Mouse (Mus musculus) embryonic facial prominence, embryonic 10.5 days (tissue): ENCODE results near the gene Nfkbie. TPM values are rescaled to one million over a fixed set of nuclear protein-coding genes. Genes with fewer than 3 reads are reported as not detected.

Experiments used
- DNase-seq: peaks from one replicate; pipeline ENCODE4 v3.0.0-alpha.2; 2017; ENCODE audit warnings: low spot score
- H3K27ac ChIP-seq: fragments of 300-500 bp; sonication (generic); replicated peaks from 2 replicates; pipeline ENCODE4 v1.5.1; 2016; ENCODE audit warnings: mild to moderate bottlenecking
- H3K27me3 ChIP-seq: fragments of 300-500 bp; sonication (generic); replicated peaks from 2 replicates; pipeline ENCODE4 v1.6.1; 2016; ENCODE audit warnings: low read depth, mild to moderate bottlenecking; ENCODE audit not compliant: poor library complexity, severe bottlenecking
- H3K36me3 ChIP-seq: fragments of 300-500 bp; sonication (generic); replicated peaks from 2 replicates; pipeline ENCODE4 v1.6.1; 2016; ENCODE audit warnings: mild to moderate bottlenecking, moderate library complexity
- H3K4me1 ChIP-seq: fragments of 300-500 bp; sonication (generic); 2 replicates; pipeline ENCODE4 v1.6.1; 2016
- H3K4me3 ChIP-seq: fragments of 300-500 bp; sonication (generic); 2 replicates; pipeline ENCODE4 v1.5.1; 2016; ENCODE audit warnings: mild to moderate bottlenecking, moderate library complexity
- H3K9me3 ChIP-seq: fragments of 300-500 bp; sonication (generic); 2 replicates; pipeline ENCODE4 v1.6.1; 2016; ENCODE audit warnings: mild to moderate bottlenecking
- WGBS: fragments of 180-500 bp; shearing (Covaris S2); methylation state at CpG from one replicate; pipeline ENCODE4 v1.1.7; 2016; 5-methylcytosine and 5-hydroxymethylcytosine counted together
- polyA plus RNA-seq: library from polyadenylated mRNA; unstranded; fragments of >200 nt; fragmentation: Nextera tagmentation; extraction: Ambion mirVana; gene quantifications from 2 replicates; pipeline ENCODE4 v1.2.1, GENCODE M21; 2016

Gene Nfkbie
- polyA plus RNA-seq, 1 experiment from 2014 or later, result 7.1 TPM

- under 1% methylated on average over 21 of the region's 21 CpGs for WGBS
- DNase-seq, result peak; percentile 85
- Histone ChIP-seq H3K4me1 (peaks cover 38% of the 10 kb centered on the region), H3K27me3 (peaks cover 49% of the 10 kb centered on the region), H3K36me3 (peaks cover 29% of the 10 kb centered on the region), H3K9me3 (no peaks in the 10 kb centered on the region), H3K4me3 (peak within 1 kb of the TSS; percentile 62), H3K27ac (peak within 1 kb of the TSS; percentile 79)
Observed at GRCm38 (mm10) chr17:45523263-45523662, 32.2 kb upstream of the Nfkbie start, which contains the start of gene Tcte1. Gene Tcte1, plus strand, starts transcription at chr17:45523434.

GRCm38 (mm10) chr17:45524961-45525360 is 30.5 kb upstream of the Nfkbie start:
- peaks cover 56% of the 10 kb centered on the region for H3K27me3 ChIP-seq
- DNase-seq, result no peak
- peaks cover 37% of the 10 kb centered on the region for H3K4me1 ChIP-seq
- no peak overlapping the region for H3K4me3 ChIP-seq
- no peak overlapping the region for H3K27ac ChIP-seq
- H3K36me3 ChIP-seq, result peaks cover 12% of the 10 kb centered on the region
- WGBS, result 79% methylated on average over 4 of the region's 4 CpGs
- no peaks in the 10 kb centered on the region for H3K9me3 ChIP-seq

DNA sequence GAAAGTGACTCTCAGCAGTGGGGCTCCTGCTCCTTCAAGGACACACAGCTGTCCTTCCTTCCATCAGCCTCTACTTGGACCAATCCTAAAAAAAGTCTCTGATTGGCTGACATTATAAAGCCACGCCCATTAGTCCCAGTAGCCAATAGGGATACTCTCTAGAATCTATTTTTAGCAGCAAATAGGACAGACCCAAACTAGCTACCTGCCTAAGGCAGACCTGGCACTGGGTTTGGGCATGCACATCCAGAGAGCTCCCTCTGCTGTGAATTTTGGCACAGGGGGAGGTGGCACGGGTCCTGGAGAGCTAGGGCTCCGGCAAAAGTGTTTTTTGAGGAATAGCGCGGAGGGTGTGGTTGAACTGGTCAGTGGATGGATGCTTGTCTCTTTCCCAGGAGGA is 28.9 kb upstream of the Nfkbie start:
- DNase-seq, result no peak
- Histone ChIP-seq H3K4me1 (peaks cover 31% of the 10 kb centered on the region), H3K27ac (no peak overlapping the region), H3K4me3 (no peak overlapping the region), H3K27me3 (peaks cover 65% of the 10 kb centered on the region), H3K36me3 (no peaks in the 10 kb centered on the region), H3K9me3 (no peaks in the 10 kb centered on the region)
- 22% methylated on average over 5 of the region's 5 CpGs for WGBS

GRCm38 (mm10) chr17:45530346-45530782 is 25.1 kb upstream of the Nfkbie start:
- no peaks in the 10 kb centered on the region for H3K36me3 ChIP-seq
- peaks cover 65% of the 10 kb centered on the region for H3K27me3 ChIP-seq
- 51% methylated on average over 13 of the region's 13 CpGs for WGBS
- H3K27ac ChIP-seq, result no peak overlapping the region
- H3K9me3 ChIP-seq, result no peaks in the 10 kb centered on the region
- H3K4me3 ChIP-seq, result no peak overlapping the region
- DNase-seq, result no peak
- peaks cover 10% of the 10 kb centered on the region for H3K4me1 ChIP-seq

DNA sequence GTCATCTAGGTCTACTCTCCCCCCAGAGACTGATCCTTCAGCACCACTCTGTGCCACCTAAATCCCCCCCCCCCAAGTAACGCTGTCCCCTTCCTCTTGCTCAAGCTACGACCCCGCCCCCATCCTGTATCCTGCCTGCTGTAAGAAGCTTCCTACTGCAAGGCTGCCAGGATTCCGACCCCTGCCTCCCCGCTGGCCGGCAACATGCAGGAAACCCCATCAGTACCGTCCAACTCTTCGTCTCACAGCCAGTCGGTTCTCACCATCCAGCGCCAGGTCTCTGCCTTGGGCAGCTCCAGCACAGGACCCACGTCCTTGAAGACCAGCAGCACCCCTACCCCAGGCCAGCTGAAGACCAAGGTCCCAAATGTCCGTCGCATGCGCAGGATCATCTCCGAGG is 22.6 kb upstream of the Nfkbie start:
- no peaks in the 10 kb centered on the region for H3K36me3 ChIP-seq
- no peaks in the 10 kb centered on the region for H3K9me3 ChIP-seq
- H3K27me3 ChIP-seq, result peaks cover 67% of the 10 kb centered on the region
- 48% methylated on average over 15 of the region's 15 CpGs for WGBS
- no peak overlapping the region for H3K27ac ChIP-seq
- no peaks in the 10 kb centered on the region for H3K4me1 ChIP-seq
- no peak overlapping the region for H3K4me3 ChIP-seq
- DNase-seq, result no peak

- no peaks in the 10 kb centered on the region for H3K4me1 ChIP-seq
- no peak overlapping the region for H3K4me3 ChIP-seq
- H3K9me3 ChIP-seq, result no peaks in the 10 kb centered on the region
- DNase-seq, result peak; percentile 66
- H3K27me3 ChIP-seq, result peaks cover 82% of the 10 kb centered on the region
- 12% methylated on average over 5 of the region's 5 CpGs for WGBS
- H3K36me3 ChIP-seq, result no peaks in the 10 kb centered on the region
- H3K27ac ChIP-seq, result no peak overlapping the region
Observed at GRCm38 (mm10) chr17:45536264-45536663, 19.2 kb upstream of the Nfkbie start.

DNA sequence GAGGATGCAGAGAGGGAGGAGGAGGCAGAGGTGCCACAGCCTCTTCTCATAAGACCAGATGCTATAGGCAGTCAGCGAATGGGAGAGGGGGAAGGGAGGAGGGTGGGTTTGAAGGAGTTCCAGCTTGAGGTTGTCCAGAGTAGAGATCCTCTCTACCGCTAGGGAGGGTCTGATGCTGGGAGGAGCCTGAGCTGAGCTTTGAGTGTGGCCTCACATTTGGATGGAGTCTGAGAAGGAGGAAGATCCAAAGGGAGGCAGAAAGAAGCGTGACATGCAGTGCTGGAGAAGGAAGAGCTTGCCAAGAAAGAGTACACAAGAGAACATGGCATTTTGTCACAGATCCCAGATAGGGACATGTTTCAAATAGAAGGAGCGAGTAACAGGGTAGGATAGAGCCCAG is 17.1 kb upstream of the Nfkbie start:
- Histone ChIP-seq H3K27ac (no peak overlapping the region), H3K9me3 (no peaks in the 10 kb centered on the region), H3K4me1 (no peaks in the 10 kb centered on the region), H3K36me3 (no peaks in the 10 kb centered on the region), H3K27me3 (peaks cover 95% of the 10 kb centered on the region), H3K4me3 (no peak overlapping the region)
- 66% methylated on average over 4 of the region's 4 CpGs for WGBS
- DNase-seq, result no peak

GRCm38 (mm10) chr17:45539664-45540063 is 15.8 kb upstream of the Nfkbie start:
- 85% methylated on average over 21 of the region's 21 CpGs for WGBS
- Histone ChIP-seq H3K4me3 (no peak overlapping the region), H3K27ac (no peak overlapping the region), H3K9me3 (no peaks in the 10 kb centered on the region), H3K4me1 (peaks cover 9% of the 10 kb centered on the region), H3K27me3 (peaks cover 97% of the 10 kb centered on the region), H3K36me3 (peaks cover 4% of the 10 kb centered on the region)
- no peak for DNase-seq

DNA sequence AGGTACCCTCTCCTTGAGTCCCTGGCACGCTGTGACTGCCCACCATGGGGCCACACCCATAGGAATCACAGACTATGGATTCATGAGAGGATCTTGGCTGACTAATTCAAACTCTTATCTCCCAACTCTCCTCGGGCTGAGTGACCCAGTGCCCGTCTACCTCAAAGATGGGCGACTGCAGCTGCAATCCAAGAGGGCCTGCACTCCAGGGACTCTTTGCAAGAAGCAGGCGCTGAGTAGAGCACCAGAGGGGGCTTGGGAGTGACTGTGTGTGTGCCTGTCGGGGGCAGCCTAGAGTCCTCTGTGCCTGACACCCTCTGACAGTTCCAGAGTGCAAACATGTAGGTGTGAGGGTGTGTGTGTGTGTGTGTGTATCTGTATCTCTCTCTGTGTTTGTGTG is 13.4 kb upstream of the Nfkbie start:
- DNase-seq, result no peak
- H3K27me3 ChIP-seq, result peaks cover 97% of the 10 kb centered on the region
- 42% methylated on average over 6 of the region's 6 CpGs for WGBS

GRCm38 (mm10) chr17:45542705-45543104 is 12.8 kb upstream of the Nfkbie start:
- Histone ChIP-seq H3K36me3 (peaks cover 17% of the 10 kb centered on the region), H3K27ac (no peak overlapping the region), H3K4me1 (peaks cover 25% of the 10 kb centered on the region), H3K9me3 (no peaks in the 10 kb centered on the region), H3K27me3 (peaks cover 100% of the 10 kb centered on the region), H3K4me3 (no peak overlapping the region)
- DNase-seq, result no peak
- 80% methylated on average over 2 of the region's 2 CpGs for WGBS

More for the DNA sequence above, 13.4 kb upstream of the Nfkbie start:
- Histone ChIP-seq H3K36me3 (peaks cover 17% of the 10 kb centered on the region), H3K9me3 (no peaks in the 10 kb centered on the region), H3K4me1 (peaks cover 25% of the 10 kb centered on the region), H3K27ac (no peak overlapping the region), H3K4me3 (no peak overlapping the region)

- Histone ChIP-seq H3K9me3 (no peaks in the 10 kb centered on the region), H3K27me3 (peaks cover 100% of the 10 kb centered on the region), H3K4me3 (no peak overlapping the region), H3K4me1 (peaks cover 25% of the 10 kb centered on the region), H3K27ac (no peak overlapping the region), H3K36me3 (peaks cover 17% of the 10 kb centered on the region)
- DNase-seq, result no peak
- WGBS, result 21% methylated on average over 1 of the region's 1 CpGs
Observed at GRCm38 (mm10) chr17:45543115-45543514, 12.4 kb upstream of the Nfkbie start.

DNA sequence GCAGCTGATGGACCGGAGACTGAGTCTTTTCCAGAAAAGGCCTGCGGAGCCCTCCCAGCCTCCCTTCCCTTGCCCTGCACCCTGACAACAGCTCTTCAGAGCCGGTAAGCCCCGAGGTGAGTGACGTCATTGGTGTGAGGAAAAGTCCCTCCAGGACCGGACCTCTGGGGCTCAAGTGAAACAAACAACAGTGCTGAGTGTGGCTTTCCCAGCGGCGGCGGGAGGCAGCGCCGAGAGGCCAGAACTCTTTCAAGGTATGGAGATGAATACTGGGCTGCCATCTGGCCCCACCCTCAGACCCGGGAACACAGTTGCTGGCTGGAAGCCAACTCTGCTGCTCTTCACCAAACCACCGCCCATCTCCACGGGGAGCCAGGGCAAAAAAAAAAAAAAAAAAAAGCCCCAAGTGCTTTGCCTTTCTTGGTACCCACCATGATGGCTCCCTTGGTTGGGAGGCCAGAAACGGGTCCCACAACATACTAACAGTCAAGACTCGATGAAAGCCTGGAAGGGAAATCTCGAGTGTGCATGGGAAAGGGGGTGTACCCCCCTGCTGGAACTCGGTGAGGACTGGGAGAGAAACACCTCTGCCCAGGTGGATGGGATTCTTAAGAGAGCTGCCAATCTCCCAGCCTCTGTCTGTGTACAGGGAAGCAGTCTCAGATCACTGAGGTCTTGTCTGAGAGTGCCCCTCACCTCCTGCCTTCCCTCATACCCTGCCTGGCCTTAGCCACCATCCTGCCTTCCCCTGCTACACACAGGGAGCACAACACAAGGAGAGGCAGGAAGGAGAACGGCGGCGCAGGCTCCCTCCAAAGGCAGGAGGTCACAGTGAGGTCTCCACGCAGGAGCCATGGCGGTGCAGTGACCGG is 11.3 kb upstream of the Nfkbie start:
- Histone ChIP-seq H3K4me1 (peaks cover 36% of the 10 kb centered on the region), H3K9me3 (no peaks in the 10 kb centered on the region), H3K36me3 (peaks cover 17% of the 10 kb centered on the region), H3K4me3 (peak overlapping the region; percentile 51), H3K27me3 (peaks cover 100% of the 10 kb centered on the region), H3K27ac (0 out of 2 replicates have a peak overlapping the region, but pooled peaks have one; percentile 19)
- 5% methylated on average over 24 of the region's 24 CpGs for WGBS
- peak; percentile 47 for DNase-seq

- Histone ChIP-seq H3K36me3 (peaks cover 17% of the 10 kb centered on the region), H3K4me1 (peaks cover 42% of the 10 kb centered on the region), H3K4me3 (peak overlapping the region; percentile 51), H3K27me3 (peaks cover 93% of the 10 kb centered on the region), H3K27ac (peak overlapping the region; percentile 19; the same call in 1 of the 2 replicates), H3K9me3 (no peaks in the 10 kb centered on the region)
- 2% methylated on average over 46 of the region's 46 CpGs for WGBS
- DNase-seq, result no peak
Observed at GRCm38 (mm10) chr17:45544873-45545277, 10.6 kb upstream of the Nfkbie start.
